Mouse (Mus musculus): Measurements from ENCODE around the gene Lgmn. TPM values are rescaled to one million over a fixed set of nuclear protein-coding genes. Genes with fewer than 3 reads are reported as not detected.

Gene Lgmn
- polyA plus RNA-seq, 1 experiment from 2014 or later: 113 TPM

GRCm38 (mm10) chr12:102361189-102362161 is 78.1 kb downstream of the Lgmn start:
- Histone ChIP-seq H3K9ac (ENCODE audit: low read depth, low read length) (no peak overlapping the region), H3K4me3 (ENCODE audit: low read depth, low read length) (no peak overlapping the region), H3K4me1 (ENCODE audit: control insufficient read depth, insufficient read depth, low read length) (no peaks in the 10 kb centered on the region), H3K4me2 (ENCODE audit: low read depth, low read length) (no peak overlapping the region), H3K27me3 (replicated peaks; ENCODE audit: control insufficient read depth, insufficient read depth, low read length) (no peaks in the 10 kb centered on the region), H3K9me3 (ENCODE audit: control insufficient read depth, low read length) (no peaks in the 10 kb centered on the region), H3K36me3 (ENCODE audit: control insufficient read depth, insufficient read depth, low read length) (peaks cover 6% of the 10 kb centered on the region; the same call in 1 of the 2 replicates), H3K27ac (replicated peaks; ENCODE audit: low read depth, low read length) (no peak overlapping the region)
- 87% methylated on average over 10 of the region's 10 CpGs for WGBS
- DNase-seq (ENCODE audit: low spot score) (no peak), ATAC-seq (ENCODE audit: low read depth) (no peak)

- WGBS: 98% methylated on average over 4 of the region's 4 CpGs
- no peak overlapping the region for H3K27ac ChIP-seq (replicated peaks; ENCODE audit: low read depth, low read length)
- H3K4me3 ChIP-seq (ENCODE audit: low read depth, low read length): no peak overlapping the region
- ATAC-seq (ENCODE audit: low read depth): no peak
- H3K4me2 ChIP-seq (ENCODE audit: low read depth, low read length): no peak overlapping the region
- H3K36me3 ChIP-seq (ENCODE audit: control insufficient read depth, insufficient read depth, low read length): peaks cover 6% of the 10 kb centered on the region; the same call in 1 of the 2 replicates
- H3K9ac ChIP-seq (ENCODE audit: low read depth, low read length): no peak overlapping the region
- H3K4me1 ChIP-seq (ENCODE audit: control insufficient read depth, insufficient read depth, low read length): no peaks in the 10 kb centered on the region
- no peaks in the 10 kb centered on the region for H3K27me3 ChIP-seq (replicated peaks; ENCODE audit: control insufficient read depth, insufficient read depth, low read length)
- DNase-seq (ENCODE audit: low spot score): no peak
- H3K9me3 ChIP-seq (ENCODE audit: control insufficient read depth, low read length): no peaks in the 10 kb centered on the region
These were observed 80.2 kb downstream of the Lgmn start for GRCm38 (mm10) chr12:102359390-102359789.

GRCm38 (mm10) chr12:102356781-102357180 is 82.8 kb downstream of the Lgmn start:
- Histone ChIP-seq H3K27ac (replicated peaks; ENCODE audit: low read depth, low read length) (no peak overlapping the region), H3K4me3 (ENCODE audit: low read depth, low read length) (no peak overlapping the region), H3K4me2 (ENCODE audit: low read depth, low read length) (no peak overlapping the region), H3K27me3 (replicated peaks; ENCODE audit: control insufficient read depth, insufficient read depth, low read length) (no peaks in the 10 kb centered on the region), H3K9ac (ENCODE audit: low read depth, low read length) (no peak overlapping the region), H3K4me1 (ENCODE audit: control insufficient read depth, insufficient read depth, low read length) (no peaks in the 10 kb centered on the region), H3K36me3 (ENCODE audit: control insufficient read depth, insufficient read depth, low read length) (peaks cover 6% of the 10 kb centered on the region; the same call in 1 of the 2 replicates), H3K9me3 (ENCODE audit: control insufficient read depth, low read length) (no peaks in the 10 kb centered on the region)
- DNase-seq (ENCODE audit: low spot score): no peak
- no peak for ATAC-seq (ENCODE audit: low read depth)
- 89% methylated on average over 1 of the region's 1 CpGs for WGBS

GRCm38 (mm10) chr12:102355784-102356183 is 83.8 kb downstream of the Lgmn start:
- H3K4me1 ChIP-seq (ENCODE audit: control insufficient read depth, insufficient read depth, low read length): no peaks in the 10 kb centered on the region
- H3K9ac ChIP-seq (ENCODE audit: low read depth, low read length): no peak overlapping the region
- no peaks in the 10 kb centered on the region for H3K9me3 ChIP-seq (ENCODE audit: control insufficient read depth, low read length)
- ATAC-seq (ENCODE audit: low read depth): no peak
- no peak overlapping the region for H3K27ac ChIP-seq (replicated peaks; ENCODE audit: low read depth, low read length)
- no peak for DNase-seq (ENCODE audit: low spot score)
- H3K36me3 ChIP-seq (ENCODE audit: control insufficient read depth, insufficient read depth, low read length): peaks cover 6% of the 10 kb centered on the region; the same call in 1 of the 2 replicates
- no peaks in the 10 kb centered on the region for H3K27me3 ChIP-seq (replicated peaks; ENCODE audit: control insufficient read depth, insufficient read depth, low read length)
- H3K4me3 ChIP-seq (ENCODE audit: low read depth, low read length): no peak overlapping the region
- H3K4me2 ChIP-seq (ENCODE audit: low read depth, low read length): no peak overlapping the region

GRCm38 (mm10) chr12:102354126-102354984 is 85.3 kb downstream of the Lgmn start:
- Histone ChIP-seq H3K9ac (ENCODE audit: low read depth, low read length) (no peak overlapping the region), H3K27ac (replicated peaks; ENCODE audit: low read depth, low read length) (no peak overlapping the region), H3K36me3 (ENCODE audit: control insufficient read depth, insufficient read depth, low read length) (no peaks in the 10 kb centered on the region), H3K27me3 (replicated peaks; ENCODE audit: control insufficient read depth, insufficient read depth, low read length) (no peaks in the 10 kb centered on the region), H3K9me3 (ENCODE audit: control insufficient read depth, low read length) (no peaks in the 10 kb centered on the region), H3K4me2 (ENCODE audit: low read depth, low read length) (no peak overlapping the region), H3K4me3 (ENCODE audit: low read depth, low read length) (no peak overlapping the region), H3K4me1 (ENCODE audit: control insufficient read depth, insufficient read depth, low read length) (no peaks in the 10 kb centered on the region)
- ATAC-seq (ENCODE audit: low read depth) (no peak), DNase-seq (ENCODE audit: low spot score) (no peak)
- 83% methylated on average over 10 of the region's 10 CpGs for WGBS

GRCm38 (mm10) chr12:102350997-102351396 is 88.6 kb downstream of the Lgmn start:
- WGBS: 89% methylated on average over 1 of the region's 1 CpGs
- no peak for DNase-seq (ENCODE audit: low spot score)
- no peak for ATAC-seq (ENCODE audit: low read depth)

GRCm38 (mm10) chr12:102348447-102348846 is 91.2 kb downstream of the Lgmn start:
- H3K27ac ChIP-seq (replicated peaks; ENCODE audit: low read depth, low read length): no peak overlapping the region
- no peaks in the 10 kb centered on the region for H3K9me3 ChIP-seq (ENCODE audit: control insufficient read depth, low read length)
- WGBS: 77% methylated on average over 6 of the region's 6 CpGs
- no peak overlapping the region for H3K4me3 ChIP-seq (ENCODE audit: low read depth, low read length)
- ATAC-seq (ENCODE audit: low read depth) (peak; percentile 26; the same call in 1 of the 2 replicates), DNase-seq (ENCODE audit: low spot score) (no peak)
- no peak overlapping the region for H3K4me2 ChIP-seq (ENCODE audit: low read depth, low read length)
- no peak overlapping the region for H3K9ac ChIP-seq (ENCODE audit: low read depth, low read length)
- H3K27me3 ChIP-seq (replicated peaks; ENCODE audit: control insufficient read depth, insufficient read depth, low read length): no peaks in the 10 kb centered on the region
- no peaks in the 10 kb centered on the region for H3K36me3 ChIP-seq (ENCODE audit: control insufficient read depth, insufficient read depth, low read length)
- H3K4me1 ChIP-seq (ENCODE audit: control insufficient read depth, insufficient read depth, low read length): no peaks in the 10 kb centered on the region

More at GRCm38 (mm10) chr12:102350997-102351396, 88.6 kb downstream of the Lgmn start:
- Histone ChIP-seq H3K27me3 (replicated peaks; ENCODE audit: control insufficient read depth, insufficient read depth, low read length) (no peaks in the 10 kb centered on the region), H3K4me3 (ENCODE audit: low read depth, low read length) (no peak overlapping the region), H3K4me2 (ENCODE audit: low read depth, low read length) (no peak overlapping the region), H3K9ac (ENCODE audit: low read depth, low read length) (no peak overlapping the region), H3K27ac (replicated peaks; ENCODE audit: low read depth, low read length) (no peak overlapping the region), H3K9me3 (ENCODE audit: control insufficient read depth, low read length) (no peaks in the 10 kb centered on the region), H3K4me1 (ENCODE audit: control insufficient read depth, insufficient read depth, low read length) (no peaks in the 10 kb centered on the region), H3K36me3 (ENCODE audit: control insufficient read depth, insufficient read depth, low read length) (no peaks in the 10 kb centered on the region)

- H3K4me2 ChIP-seq (ENCODE audit: low read depth, low read length): no peak overlapping the region
- H3K9ac ChIP-seq (ENCODE audit: low read depth, low read length): no peak overlapping the region
- no peaks in the 10 kb centered on the region for H3K9me3 ChIP-seq (ENCODE audit: control insufficient read depth, low read length)
- WGBS: 0% methylated on average over 1 of the region's 1 CpGs
- DNase-seq (ENCODE audit: low spot score) (peak; percentile 35), ATAC-seq (ENCODE audit: low read depth) (no peak)
- H3K4me3 ChIP-seq (ENCODE audit: low read depth, low read length): no peak overlapping the region
- H3K36me3 ChIP-seq (ENCODE audit: control insufficient read depth, insufficient read depth, low read length): no peaks in the 10 kb centered on the region
- no peaks in the 10 kb centered on the region for H3K4me1 ChIP-seq (ENCODE audit: control insufficient read depth, insufficient read depth, low read length)
- H3K27ac ChIP-seq (replicated peaks; ENCODE audit: low read depth, low read length): no peak overlapping the region
- no peaks in the 10 kb centered on the region for H3K27me3 ChIP-seq (replicated peaks; ENCODE audit: control insufficient read depth, insufficient read depth, low read length)
These were observed 93.1 kb downstream of the Lgmn start for GRCm38 (mm10) chr12:102346507-102346906.
